Mouse (Mus musculus): ENCODE data around the gene Zfp786.
"Not testable (repeated sequence)": the region's sequence is repeated elsewhere in the genome, so short reads cannot be mapped to it uniquely, and the experiment has no call there.

The Zfp786 gene

DNA sequence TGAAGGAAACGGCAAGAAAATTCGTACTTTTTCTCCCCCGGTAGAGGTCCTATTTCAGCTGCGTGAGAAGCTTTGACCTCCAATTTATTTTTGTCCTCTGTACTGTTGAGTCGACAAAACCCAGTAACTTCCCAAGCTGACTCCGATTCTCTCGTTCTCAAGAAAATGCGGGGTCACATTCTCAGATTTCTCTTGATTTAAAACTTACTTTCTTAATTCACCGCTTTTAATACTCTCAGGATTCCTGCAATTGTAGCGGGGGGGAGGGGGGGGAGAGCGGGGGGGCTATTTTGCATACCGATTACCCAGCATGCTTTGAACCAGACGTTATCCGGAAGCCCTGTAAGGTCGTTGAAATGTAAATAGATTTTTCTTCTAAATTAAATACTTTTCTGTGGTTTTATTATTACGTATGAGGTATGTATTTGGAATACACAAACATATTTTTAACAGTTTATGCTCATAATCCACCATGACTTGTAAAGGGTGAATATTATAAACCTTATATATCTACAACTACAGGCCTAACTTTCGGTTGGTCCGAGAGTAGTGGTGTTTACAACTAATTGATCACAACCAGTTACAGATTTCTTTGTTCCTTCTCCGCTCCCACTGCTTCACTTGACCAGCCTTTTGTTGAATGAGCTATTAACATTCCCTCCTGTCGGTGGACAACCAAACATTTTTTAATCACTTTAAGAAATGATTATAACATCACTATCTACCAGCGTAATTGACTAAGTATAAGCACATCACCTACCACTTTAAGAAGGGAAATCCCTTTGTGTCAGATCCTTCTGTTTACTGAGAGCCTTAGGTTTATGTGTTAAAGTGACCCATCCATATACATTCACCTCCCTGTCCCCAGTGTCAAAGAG, 49.3 kb downstream of the Zfp786 start:
- no peak for DNase-seq (ENCODE audit: low spot score)

- DNase-seq (ENCODE audit: low spot score), result no peak
Observed at GRCm38 (mm10) chr6:47780576-47781013, 50.1 kb downstream of the Zfp786 start.

- not testable (repeated sequence) for DNase-seq (ENCODE audit: low spot score)
Observed at GRCm38 (mm10) chr6:47771760-47772159, 58.9 kb downstream of the Zfp786 start.

- DNase-seq (ENCODE audit: low spot score), result not testable (repeated sequence)
Observed at GRCm38 (mm10) chr6:47771113-47771512, 59.6 kb downstream of the Zfp786 start.

GRCm38 (mm10) chr6:47769861-47770260, 60.8 kb downstream of the Zfp786 start:
- not testable (repeated sequence) for DNase-seq (ENCODE audit: low spot score)

All from urinary bladder, postnatal 10 days (tissue).